In the genomic region with DNA sequence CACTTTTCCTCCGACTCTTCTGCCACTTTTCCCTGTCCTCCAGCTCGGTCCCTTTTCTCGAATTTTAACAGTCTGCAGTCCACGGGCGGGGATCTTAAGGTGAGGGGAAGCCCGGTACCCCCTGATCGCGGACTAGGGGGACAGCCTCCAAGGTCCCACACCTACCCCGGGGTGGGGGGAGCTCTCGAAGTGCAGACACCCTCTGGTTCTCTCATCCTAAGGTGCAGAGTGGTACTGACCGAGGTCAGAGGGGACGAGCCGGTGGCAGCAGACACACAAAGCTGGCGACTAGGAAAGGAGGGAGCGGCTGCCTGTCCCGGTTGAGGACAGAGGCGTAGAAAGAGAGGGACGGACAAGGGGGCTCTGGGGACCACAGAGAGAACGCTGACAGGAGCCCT, we compare ENCODE assay signal across 8 mouse cellular contexts. TPM values are rescaled to one million over a fixed set of nuclear protein-coding genes. Genes with fewer than 3 reads are reported as not detected.
DNase-seq lines count a peak whose midpoint lies in the region; ATAC-seq lines count a peak whose summit lies in the region.

No protein-coding gene starts in this region.

- H3K9me3 ChIP-seq in kidney, embryonic 16.5 days (ENCODE audit: low read length) = no peaks in the 10 kb centered on the region
- H3K9me3 ChIP-seq in forebrain, embryonic 11.5 days (ENCODE audit: control insufficient read depth, low read length) = no peaks in the 10 kb centered on the region
- H3K9me3 ChIP-seq in limb, embryonic 13.5 days = no peaks in the 10 kb centered on the region
- H3K9me3 ChIP-seq in neural tube, embryonic 15.5 days (replicated peaks) = no peaks in the 10 kb centered on the region

- H3K27me3 ChIP-seq in kidney, embryonic 16.5 days (ENCODE audit: insufficient read depth, low read length) = no peaks in the 10 kb centered on the region
- H3K27me3 ChIP-seq in forebrain, embryonic 11.5 days (ENCODE audit: control insufficient read depth, insufficient read depth, low read length) = no peaks in the 10 kb centered on the region
- no peaks in the 10 kb centered on the region for H3K27me3 ChIP-seq in limb, embryonic 13.5 days
- H3K27me3 ChIP-seq in neural tube, embryonic 15.5 days (replicated peaks) = no peaks in the 10 kb centered on the region

- peak; percentile 36 for ATAC-seq in kidney, embryonic 16.5 days (ENCODE audit: low FRiP score, low TSS enrichment)
- ATAC-seq in forebrain, embryonic 11.5 days (replicated peaks; ENCODE audit: low FRiP score) = peak; percentile 42
- peak; percentile 34 for ATAC-seq in limb, embryonic 13.5 days (ENCODE audit: low FRiP score, low read depth)
- ATAC-seq in neural tube, embryonic 15.5 days (ENCODE audit: low FRiP score) = peak; percentile 60

- no peak for DNase-seq in kidney, adult 11 months
- DNase-seq in T-cell, adult 2 months (ENCODE audit: low spot score) = peak; percentile 16
- DNase-seq in forebrain, embryonic 11.5 days (ENCODE audit: low spot score) = no peak
- no peak for DNase-seq in right cerebral cortex, postnatal 4 days
- no peak for DNase-seq in spleen, postnatal 36 days (ENCODE audit: low spot score in 2 of 2)

- peaks cover 17% of the 10 kb centered on the region for H3K4me1 ChIP-seq in kidney, embryonic 16.5 days (ENCODE audit: insufficient read depth, low read length)
- peaks cover 2% of the 10 kb centered on the region; the same call in 1 of the 2 replicates for H3K4me1 ChIP-seq in forebrain, embryonic 11.5 days (replicated peaks; ENCODE audit: control insufficient read depth, insufficient read depth, low read length)
- H3K4me1 ChIP-seq in limb, embryonic 13.5 days = peaks cover 29% of the 10 kb centered on the region
- peaks cover 30% of the 10 kb centered on the region for H3K4me1 ChIP-seq in neural tube, embryonic 15.5 days

- peak overlapping the region; percentile 90 for H3K4me2 ChIP-seq in kidney, embryonic 16.5 days (replicated peaks; ENCODE audit: low read depth, low read length)
- H3K4me2 ChIP-seq in forebrain, embryonic 11.5 days (ENCODE audit: low read depth, low read length, severe bottlenecking) = peak overlapping the region; percentile 71
- peak overlapping the region; percentile 84 for H3K4me2 ChIP-seq in limb, embryonic 13.5 days (replicated peaks)
- H3K4me2 ChIP-seq in neural tube, embryonic 15.5 days = peak overlapping the region; percentile 71

- H3K4me3 ChIP-seq in kidney, embryonic 16.5 days (ENCODE audit: low read length) = peak overlapping the region; percentile 93
- peak overlapping the region; percentile 78 for H3K4me3 ChIP-seq in forebrain, embryonic 11.5 days (ENCODE audit: low read depth, low read length)
- peak overlapping the region; percentile 99 for H3K4me3 ChIP-seq in limb, embryonic 13.5 days
- peak overlapping the region; percentile 96 for H3K4me3 ChIP-seq in neural tube, embryonic 15.5 days (replicated peaks)

- no peaks in the 10 kb centered on the region for H3K36me3 ChIP-seq in kidney, embryonic 16.5 days (ENCODE audit: insufficient read depth, low read length)
- H3K36me3 ChIP-seq in forebrain, embryonic 11.5 days (ENCODE audit: control insufficient read depth, insufficient read depth, low read length) = no peaks in the 10 kb centered on the region; the same call in 1 of the 2 replicates
- no peaks in the 10 kb centered on the region for H3K36me3 ChIP-seq in limb, embryonic 13.5 days
- no peaks in the 10 kb centered on the region for H3K36me3 ChIP-seq in neural tube, embryonic 15.5 days

- under 1% methylated on average over 19 of the region's 19 CpGs for WGBS in kidney, embryonic 16.5 days
- WGBS in forebrain, embryonic 11.5 days = under 1% methylated on average over 19 of the region's 19 CpGs
- WGBS in limb, embryonic 13.5 days = under 1% methylated on average over 19 of the region's 19 CpGs
- 0% methylated on average over 19 of the region's 19 CpGs for WGBS in neural tube, embryonic 15.5 days

- H3K27ac ChIP-seq in kidney, embryonic 16.5 days (ENCODE audit: low read length) = peak overlapping the region; percentile 66
- H3K27ac ChIP-seq in forebrain, embryonic 11.5 days (ENCODE audit: low read depth, low read length) = peak overlapping the region; percentile 81
- H3K27ac ChIP-seq in limb, embryonic 13.5 days = peak overlapping the region; percentile 79
- peak overlapping the region; percentile 94 for H3K27ac ChIP-seq in neural tube, embryonic 15.5 days (replicated peaks)

- H3K9ac ChIP-seq in kidney, embryonic 16.5 days (replicated peaks; ENCODE audit: low read length) = peak overlapping the region; percentile 94
- peak overlapping the region; percentile 91 for H3K9ac ChIP-seq in forebrain, embryonic 11.5 days (ENCODE audit: low read length)
- peak overlapping the region; percentile 97 for H3K9ac ChIP-seq in limb, embryonic 13.5 days
- peak overlapping the region; percentile 93 for H3K9ac ChIP-seq in neural tube, embryonic 15.5 days (replicated peaks)

RNA-seq across cellular contexts. Expression of a gene that starts 0.6 kb away (rescaled TPM):
- polyA plus RNA-seq in kidney, embryonic 16.5 days (2015; fragmentation: Nextera tagmentation; extraction: Ambion mirVana) = 106 and 121 TPM in 2 replicates
- 134 and 143 TPM in 2 replicates for polyA plus RNA-seq in forebrain, embryonic 11.5 days (2014; fragmentation: Nextera tagmentation; extraction: Ambion mirVana)
- polyA plus RNA-seq in limb, embryonic 13.5 days (2015; fragmentation: Nextera tagmentation; extraction: Ambion mirVana) = 119 and 120 TPM in 2 replicates
- 81.2 and 82.1 TPM in 2 replicates for polyA plus RNA-seq in neural tube, embryonic 15.5 days (2015; fragmentation: Nextera tagmentation; extraction: Ambion mirVana)

RNA-seq across cellular contexts. Expression of a gene that starts 25.2 kb away (rescaled TPM):
- 597 and 625 TPM in 2 replicates for polyA plus RNA-seq in kidney, embryonic 16.5 days (2015; fragmentation: Nextera tagmentation; extraction: Ambion mirVana)
- polyA plus RNA-seq in forebrain, embryonic 11.5 days (2014; fragmentation: Nextera tagmentation; extraction: Ambion mirVana) = 823 and 865 TPM in 2 replicates
- polyA plus RNA-seq in limb, embryonic 13.5 days (2015; fragmentation: Nextera tagmentation; extraction: Ambion mirVana) = 694 and 714 TPM in 2 replicates
- 403 and 429 TPM in 2 replicates for polyA plus RNA-seq in neural tube, embryonic 15.5 days (2015; fragmentation: Nextera tagmentation; extraction: Ambion mirVana)

RNA-seq across cellular contexts. Expression of a gene that starts 55.5 kb away (rescaled TPM):
- polyA plus RNA-seq in kidney, embryonic 16.5 days (2015; fragmentation: Nextera tagmentation; extraction: Ambion mirVana) = 89.5 and 92.1 TPM in 2 replicates
- polyA plus RNA-seq in forebrain, embryonic 11.5 days (2014; fragmentation: Nextera tagmentation; extraction: Ambion mirVana) = 112 and 116 TPM in 2 replicates
- polyA plus RNA-seq in limb, embryonic 13.5 days (2015; fragmentation: Nextera tagmentation; extraction: Ambion mirVana) = 105 and 120 TPM in 2 replicates
- polyA plus RNA-seq in neural tube, embryonic 15.5 days (2015; fragmentation: Nextera tagmentation; extraction: Ambion mirVana) = 78.9 and 81.3 TPM in 2 replicates
